Mouse (Mus musculus) stomach, postnatal 0 days (tissue): Measurements from ENCODE around the gene Nkx2-4.

Source experiments
- CTCF ChIP-seq: IDR thresholded peaks from 2 replicates; pipeline ENCODE4 v1.5.1; 2016; ENCODE audit warnings: antibody characterized with exemption, low read depth, mild to moderate bottlenecking, moderate library complexity
- EP300 ChIP-seq: optimal IDR thresholded peaks from 2 replicates; pipeline ENCODE3; 2016; ENCODE audit warnings: antibody characterized with exemption

DNA sequence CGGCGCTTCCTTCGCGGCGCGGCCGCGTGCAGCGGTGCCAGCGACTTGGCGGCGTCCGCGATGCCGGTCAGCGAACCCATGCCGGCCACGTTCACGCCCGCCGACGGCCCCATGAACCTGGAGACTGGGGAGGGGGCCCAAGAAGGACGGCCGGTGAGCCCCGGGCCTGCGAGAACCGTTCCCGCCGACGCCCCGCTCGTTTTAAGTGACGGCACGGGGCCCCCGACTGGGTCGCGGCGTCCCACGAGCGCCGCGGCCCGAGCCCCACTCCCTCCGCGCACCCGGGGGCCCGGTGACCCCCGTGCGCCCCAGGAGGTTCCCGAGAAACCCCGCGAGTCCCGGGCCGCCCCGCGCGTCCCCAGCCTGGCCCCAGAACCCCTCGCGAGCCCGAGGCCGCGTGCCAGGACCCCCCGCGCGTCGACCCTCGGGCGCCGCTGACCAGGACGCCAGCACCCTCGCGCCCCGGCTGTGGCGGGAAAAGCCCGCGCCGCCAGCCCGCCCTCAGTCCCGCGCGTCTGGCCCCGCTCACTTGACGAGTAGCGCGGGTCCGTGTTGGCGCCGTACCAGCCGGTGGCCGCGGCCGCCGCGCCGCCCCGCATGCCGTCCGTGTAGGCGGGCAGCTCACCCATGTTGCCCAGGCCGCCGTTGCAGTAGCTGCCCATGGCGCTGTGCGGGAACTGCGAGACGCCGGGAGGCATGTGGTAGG, 726 bp downstream of the Nkx2-4 start:
- TF ChIP-seq CTCF (no peak), EP300 (no peak)
